Mouse (Mus musculus) limb, embryonic 15.5 days (tissue): ENCODE measurements around the gene Rplp0. TPM values are rescaled to one million over a fixed set of nuclear protein-coding genes. Genes with fewer than 3 reads are reported as not detected.
A peak's percentile ranks its signal among the peaks of the same experiment; 100 is the strongest.

Experiments used
- ATAC-seq: fragments of 200-750 bp; cut with Nextera tagmentation; 2 replicates; pipeline ENCODE4 v1.8.0; 2017; ENCODE audit warnings: low read depth, moderate TSS enrichment; ENCODE audit not compliant: insufficient number of reproducible peaks, low FRiP score, low TSS enrichment
- H3K27ac ChIP-seq: fragments of 300-500 bp; sonication (generic); 2 replicates; pipeline ENCODE4 v1.5.1; 2015; ENCODE audit warnings: moderate library complexity, mild to moderate bottlenecking, inconsistent platforms
- H3K27me3 ChIP-seq: fragments of 300-500 bp; sonication (generic); 2 replicates; pipeline ENCODE4 v1.6.1; 2015; ENCODE audit warnings: inconsistent platforms
- H3K36me3 ChIP-seq: fragments of 300-500 bp; sonication (generic); 2 replicates; pipeline ENCODE4 v1.6.1; 2015; ENCODE audit warnings: inconsistent platforms
- H3K4me1 ChIP-seq: fragments of 300-500 bp; sonication (generic); 2 replicates; pipeline ENCODE4 v1.6.1; 2015; ENCODE audit warnings: inconsistent platforms
- H3K4me2 ChIP-seq: fragments of 300-500 bp; sonication (generic); 2 replicates; pipeline ENCODE4 v1.6.1; 2015; ENCODE audit warnings: mild to moderate bottlenecking, inconsistent platforms
- H3K4me3 ChIP-seq: fragments of 300-500 bp; sonication (generic); 2 replicates; pipeline ENCODE4 v1.5.1; 2015; ENCODE audit warnings: mild to moderate bottlenecking, inconsistent platforms
- H3K9ac ChIP-seq: fragments of 300-500 bp; sonication (generic); 2 replicates; pipeline ENCODE4 v1.6.1; 2015; ENCODE audit warnings: inconsistent platforms
- H3K9me3 ChIP-seq: fragments of 300-500 bp; sonication (generic); 2 replicates; pipeline ENCODE4 v1.6.1; 2016; ENCODE audit warnings: inconsistent platforms
- WGBS: fragments of 180-500 bp; shearing (Covaris S2); methylation state at CpG from one replicate; pipeline ENCODE4 v1.1.7; 2015; 5-methylcytosine and 5-hydroxymethylcytosine counted together
- polyA plus RNA-seq: library from polyadenylated mRNA; unstranded; fragments of >200 nt; fragmentation: Nextera tagmentation; extraction: Ambion mirVana; gene quantifications from 2 replicates; pipeline ENCODE4 v1.2.1, GENCODE M21; 2015

Rplp0 gene
- polyA plus RNA-seq, 1 experiment from 2014 or later, result 1,752 TPM

DNA sequence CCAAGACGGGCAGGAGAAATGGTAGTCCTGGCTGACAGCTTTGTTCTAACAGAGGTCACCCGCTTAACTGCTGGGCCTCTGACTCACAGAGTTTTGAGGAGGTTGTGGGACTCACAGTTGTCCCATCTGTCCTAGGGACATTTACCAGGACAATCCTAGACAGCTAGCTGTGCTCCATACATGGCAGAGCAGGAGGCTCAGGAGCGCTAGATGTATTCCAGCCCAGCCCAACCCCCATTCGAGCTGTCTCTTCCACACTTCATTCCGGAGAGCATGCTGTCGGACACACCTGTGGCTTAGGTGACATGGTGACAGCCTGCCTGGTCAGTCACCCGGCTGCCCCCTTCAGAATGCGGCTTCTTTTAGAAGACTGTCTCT is 29.9 kb upstream of the Rplp0 start:
- peaks cover 6% of the 10 kb centered on the region; the same call in 1 of the 2 replicates for H3K36me3 ChIP-seq
- no peak overlapping the region for H3K9ac ChIP-seq
- H3K4me3 ChIP-seq, result no peak overlapping the region
- H3K27me3 ChIP-seq, result no peaks in the 10 kb centered on the region
- H3K4me2 ChIP-seq, result no peak overlapping the region
- ATAC-seq, result no peak
- no peaks in the 10 kb centered on the region for H3K9me3 ChIP-seq
- H3K4me1 ChIP-seq, result peaks cover 91% of the 10 kb centered on the region
- H3K27ac ChIP-seq, result peak overlapping the region; percentile 87
- WGBS, result 56% methylated on average over 8 of the region's 8 CpGs

DNA sequence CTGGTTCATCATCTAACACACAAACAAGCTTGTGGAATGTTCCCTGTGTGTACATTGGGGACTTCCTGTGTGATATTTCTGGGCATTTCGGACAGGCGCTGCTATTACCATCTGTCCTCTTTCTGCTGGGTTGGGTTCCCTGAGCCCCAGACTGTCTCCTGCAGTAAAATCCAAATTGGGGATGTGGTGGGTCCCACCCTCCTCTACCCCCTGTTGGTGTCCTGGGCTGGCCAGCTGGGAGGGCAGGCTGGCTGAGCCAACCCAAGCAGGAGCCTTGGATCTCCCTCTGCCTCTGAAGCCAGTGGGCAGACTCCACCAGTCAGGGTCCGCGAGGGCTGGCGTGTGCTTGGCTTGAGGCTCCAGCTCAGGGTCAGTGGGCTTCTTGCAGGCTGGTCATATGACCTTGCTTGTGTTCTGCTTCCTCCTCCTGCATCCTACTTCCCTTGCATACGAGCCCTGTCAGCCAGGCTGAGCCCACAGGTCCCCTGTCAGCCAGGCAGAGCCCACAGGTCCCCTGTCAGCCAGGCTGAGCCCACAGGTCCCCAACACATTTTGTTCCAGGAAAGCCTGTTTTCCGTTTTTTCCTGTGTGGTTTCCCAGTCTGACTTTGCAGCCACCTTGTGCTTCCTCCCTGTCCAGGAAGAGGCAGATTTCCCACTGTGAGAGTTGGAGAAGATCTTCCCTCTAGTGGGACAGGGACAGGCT is 29.4 kb upstream of the Rplp0 start:
- Histone ChIP-seq H3K27ac (peak overlapping the region; percentile 87), H3K4me1 (peaks cover 91% of the 10 kb centered on the region), H3K36me3 (peaks cover 6% of the 10 kb centered on the region; the same call in 1 of the 2 replicates), H3K27me3 (no peaks in the 10 kb centered on the region), H3K9ac (no peak overlapping the region), H3K9me3 (no peaks in the 10 kb centered on the region), H3K4me2 (no peak overlapping the region), H3K4me3 (no peak overlapping the region)
- ATAC-seq, result no peak
- WGBS, result 57% methylated on average over 7 of the region's 7 CpGs

DNA sequence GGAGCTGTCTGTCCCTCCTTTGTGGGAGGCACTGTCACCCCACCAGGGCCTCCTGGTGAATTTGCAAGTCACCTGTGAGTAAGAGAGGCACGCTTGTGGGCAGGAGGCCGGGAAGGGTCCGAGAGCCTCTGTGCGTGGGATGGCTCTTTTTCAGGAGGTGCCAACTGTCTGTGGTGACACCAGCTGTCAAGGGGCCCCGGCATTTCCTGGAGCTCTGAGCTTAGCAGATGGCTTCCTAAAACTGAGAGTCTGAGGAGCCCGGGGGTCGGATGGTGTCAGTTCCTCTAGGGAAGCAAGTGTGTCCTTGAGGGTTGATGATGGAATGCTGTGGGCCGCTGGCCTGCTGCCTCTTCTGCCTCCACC is 28.8 kb upstream of the Rplp0 start:
- peak overlapping the region; percentile 87 for H3K27ac ChIP-seq
- no peak for ATAC-seq
- H3K9me3 ChIP-seq, result no peaks in the 10 kb centered on the region
- 51% methylated on average over 8 of the region's 8 CpGs for WGBS
- H3K36me3 ChIP-seq, result peaks cover 4% of the 10 kb centered on the region; the same call in 1 of the 2 replicates
- H3K4me2 ChIP-seq, result no peak overlapping the region
- H3K4me1 ChIP-seq, result peaks cover 91% of the 10 kb centered on the region
- H3K9ac ChIP-seq, result no peak overlapping the region
- H3K27me3 ChIP-seq, result no peaks in the 10 kb centered on the region
- no peak overlapping the region for H3K4me3 ChIP-seq

DNA sequence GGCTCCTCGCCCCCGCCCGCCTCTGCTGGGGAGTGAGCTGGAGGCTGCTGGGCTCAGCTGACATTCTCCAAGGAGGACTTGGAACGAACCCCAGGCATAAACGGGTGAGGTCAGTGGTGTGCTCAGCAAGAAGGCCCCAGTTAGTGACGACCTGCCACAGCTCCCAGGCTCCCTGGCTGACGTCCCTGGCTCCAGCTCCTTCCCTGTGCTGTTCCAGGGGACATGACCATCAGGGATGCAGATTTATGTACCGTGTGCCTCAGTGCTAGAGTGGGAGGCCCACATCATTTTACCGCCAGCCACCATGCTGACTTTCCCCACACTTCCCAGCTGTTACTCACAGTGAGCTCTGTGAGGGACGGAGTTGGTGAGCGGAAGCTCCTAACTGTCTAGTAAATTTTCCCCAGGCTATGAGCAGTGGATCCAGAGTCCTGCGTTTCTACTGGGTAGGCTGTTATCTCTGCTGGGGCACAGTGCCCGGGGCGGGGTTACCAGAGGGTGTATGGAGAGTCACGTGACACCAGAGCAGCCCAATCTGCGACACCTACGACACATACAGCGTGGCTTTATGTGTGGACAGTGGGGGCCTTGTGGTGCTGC is 27.5 kb upstream of the Rplp0 start:
- peak overlapping the region; percentile 87 for H3K27ac ChIP-seq
- H3K4me3 ChIP-seq, result no peak overlapping the region
- no peaks in the 10 kb centered on the region for H3K36me3 ChIP-seq
- peak; percentile 74 for ATAC-seq
- H3K27me3 ChIP-seq, result no peaks in the 10 kb centered on the region
- no peaks in the 10 kb centered on the region for H3K9me3 ChIP-seq
- peak overlapping the region; percentile 30 for H3K4me2 ChIP-seq
- WGBS, result 20% methylated on average over 18 of the region's 18 CpGs
- peaks cover 86% of the 10 kb centered on the region for H3K4me1 ChIP-seq
- no peak overlapping the region; the same call in 1 of the 2 replicates for H3K9ac ChIP-seq

DNA sequence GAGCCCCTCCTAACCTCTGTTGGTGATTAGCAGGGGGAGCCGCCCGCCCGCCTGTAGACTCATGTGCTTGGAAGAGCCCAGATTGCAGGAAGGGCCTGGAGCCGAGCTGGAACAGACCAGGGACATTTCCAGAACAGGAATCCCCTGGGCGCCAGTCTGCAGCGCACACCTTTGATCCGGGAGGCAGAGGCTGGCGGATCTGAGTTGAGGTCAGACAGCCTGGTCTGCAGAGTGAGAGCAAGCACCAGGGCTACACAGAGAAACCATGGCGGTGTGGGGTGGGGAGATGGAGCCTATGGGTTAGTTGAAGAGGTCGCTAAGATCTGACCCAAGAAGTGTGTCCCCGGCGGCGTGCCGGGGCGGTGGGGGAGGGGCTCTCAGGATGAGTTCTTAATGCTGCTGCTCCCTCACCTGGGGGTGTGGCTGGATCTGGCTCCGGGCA is 25.0 kb upstream of the Rplp0 start:
- 12% methylated on average over 16 of the region's 16 CpGs for WGBS
- H3K4me1 ChIP-seq, result peaks cover 88% of the 10 kb centered on the region
- H3K9ac ChIP-seq, result no peak overlapping the region
- no peak for ATAC-seq
- H3K27me3 ChIP-seq, result no peaks in the 10 kb centered on the region
- H3K4me3 ChIP-seq, result no peak overlapping the region
- peak overlapping the region; percentile 69; the same call in 1 of the 2 replicates for H3K27ac ChIP-seq
- H3K36me3 ChIP-seq, result no peaks in the 10 kb centered on the region
- no peaks in the 10 kb centered on the region for H3K9me3 ChIP-seq
- H3K4me2 ChIP-seq, result peak overlapping the region; percentile 7; the same call in 1 of the 2 replicates

DNA sequence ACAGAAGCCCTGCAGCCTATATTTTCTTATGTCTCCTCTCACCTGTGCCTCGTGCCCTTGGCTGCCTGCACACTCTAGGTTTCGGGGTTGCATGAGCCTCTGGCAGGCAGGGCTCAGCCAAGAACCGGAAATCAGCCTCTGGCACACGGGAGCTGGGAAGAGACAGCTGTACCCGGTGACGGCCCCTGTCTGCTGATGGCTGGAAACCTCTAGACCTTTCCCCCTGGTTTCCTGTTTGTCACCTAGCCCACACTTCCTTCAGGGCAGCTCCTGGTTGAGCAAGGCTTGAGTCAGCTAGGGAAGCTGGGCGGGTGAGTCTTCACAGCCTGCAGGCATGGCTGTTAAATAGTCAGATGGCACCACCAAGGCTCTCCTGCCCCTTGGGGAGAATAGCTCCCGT is 24.4 kb upstream of the Rplp0 start:
- no peak for ATAC-seq
- Histone ChIP-seq H3K4me2 (no peak overlapping the region), H3K27ac (peak overlapping the region; percentile 8), H3K36me3 (no peaks in the 10 kb centered on the region), H3K4me1 (peaks cover 84% of the 10 kb centered on the region), H3K4me3 (no peak overlapping the region), H3K9ac (0 out of 2 replicates have a peak overlapping the region, but pooled peaks have one; percentile 12), H3K9me3 (no peaks in the 10 kb centered on the region), H3K27me3 (no peaks in the 10 kb centered on the region)
- WGBS, result 22% methylated on average over 8 of the region's 8 CpGs

DNA sequence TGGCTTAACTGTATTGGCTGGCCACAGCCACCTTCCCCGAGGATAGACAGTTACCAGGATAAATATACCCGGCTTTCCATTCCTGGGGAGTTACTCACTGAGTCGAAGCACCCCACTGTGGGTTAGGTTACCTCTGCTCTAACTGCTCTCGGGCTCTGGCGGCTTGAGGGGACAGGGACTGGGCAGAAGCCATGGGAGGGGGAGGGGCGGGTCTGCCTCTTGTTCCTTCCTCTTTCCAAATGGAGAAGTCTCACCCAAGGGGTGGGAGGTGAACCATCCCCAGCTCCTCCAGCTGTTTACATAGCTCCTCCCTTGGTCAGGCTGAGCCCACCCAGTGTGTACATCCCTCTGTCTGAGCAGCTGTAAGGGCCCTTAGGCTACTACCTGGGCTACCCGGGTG is 23.6 kb upstream of the Rplp0 start:
- ATAC-seq, result no peak
- Histone ChIP-seq H3K4me3 (no peak overlapping the region), H3K36me3 (no peaks in the 10 kb centered on the region), H3K9me3 (no peaks in the 10 kb centered on the region), H3K27ac (0 out of 2 replicates have a peak overlapping the region, but pooled peaks have one; percentile 8), H3K27me3 (no peaks in the 10 kb centered on the region), H3K4me2 (no peak overlapping the region), H3K4me1 (peaks cover 76% of the 10 kb centered on the region), H3K9ac (no peak overlapping the region)
- 44% methylated on average over 7 of the region's 7 CpGs for WGBS

DNA sequence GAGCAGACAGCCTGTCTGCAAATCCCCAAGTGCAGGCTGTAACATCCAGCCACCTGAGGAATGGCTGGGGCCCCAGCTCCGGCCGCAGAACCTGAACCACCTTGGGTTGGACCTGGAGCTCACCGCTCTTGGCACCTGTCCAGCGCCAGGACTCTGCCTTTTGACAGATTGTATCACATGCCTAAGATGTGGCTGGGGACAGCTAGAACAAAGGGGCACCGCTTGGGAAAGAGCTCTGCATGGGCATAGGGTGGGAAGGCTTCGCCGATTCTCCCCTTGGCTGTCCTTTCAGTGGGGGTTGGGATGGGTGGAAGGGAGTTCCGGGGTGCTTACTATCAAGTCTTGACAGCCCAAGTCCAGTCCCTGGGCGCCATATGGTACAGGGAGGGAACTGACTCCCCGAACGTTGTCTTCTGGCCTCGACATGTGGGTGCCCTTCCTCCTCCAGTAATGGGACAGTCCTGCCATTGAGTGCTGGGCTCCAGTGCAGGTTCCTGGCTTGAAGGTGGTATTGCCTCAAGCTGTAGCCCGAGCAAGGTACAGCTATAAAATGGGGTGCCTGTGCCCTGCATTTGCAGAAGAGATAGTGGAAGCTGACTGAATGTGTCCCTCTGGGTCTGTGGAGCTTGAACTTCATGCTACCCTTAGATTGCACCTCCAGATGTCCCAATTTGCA is 21.1 kb upstream of the Rplp0 start:
- H3K9me3 ChIP-seq, result no peaks in the 10 kb centered on the region
- no peak for ATAC-seq
- no peak overlapping the region for H3K4me3 ChIP-seq
- no peak overlapping the region; the same call in 1 of the 2 replicates for H3K4me2 ChIP-seq
- H3K36me3 ChIP-seq, result no peaks in the 10 kb centered on the region
- 53% methylated on average over 13 of the region's 13 CpGs for WGBS
- H3K27ac ChIP-seq, result peak overlapping the region; percentile 73
- no peaks in the 10 kb centered on the region for H3K27me3 ChIP-seq
- no peak overlapping the region for H3K9ac ChIP-seq
- H3K4me1 ChIP-seq, result peaks cover 64% of the 10 kb centered on the region

DNA sequence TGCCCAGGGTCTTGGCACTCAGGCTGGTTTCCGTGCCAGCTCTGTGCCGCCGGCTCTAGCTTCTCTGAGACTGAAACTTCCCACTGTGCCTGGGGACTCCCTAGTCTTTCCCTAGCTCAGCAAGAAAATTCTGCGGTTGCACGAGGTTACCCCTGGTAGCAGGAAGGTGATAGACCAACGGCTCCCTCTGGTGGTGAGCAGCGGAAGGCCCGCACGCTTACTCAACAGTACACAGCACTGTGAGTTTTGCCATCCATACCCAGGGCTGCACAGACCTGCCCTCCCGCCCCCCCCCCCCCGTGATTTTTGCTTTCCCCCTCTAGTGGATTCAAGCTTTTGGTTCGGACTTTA is 20.6 kb upstream of the Rplp0 start:
- ATAC-seq, result peak; percentile 75
- Histone ChIP-seq H3K4me1 (peaks cover 64% of the 10 kb centered on the region), H3K9ac (no peak overlapping the region), H3K4me3 (no peak overlapping the region), H3K9me3 (no peaks in the 10 kb centered on the region), H3K27me3 (no peaks in the 10 kb centered on the region), H3K27ac (peak overlapping the region; percentile 73), H3K4me2 (no peak overlapping the region; the same call in 1 of the 2 replicates), H3K36me3 (no peaks in the 10 kb centered on the region)
- 3% methylated on average over 12 of the region's 12 CpGs for WGBS

DNA sequence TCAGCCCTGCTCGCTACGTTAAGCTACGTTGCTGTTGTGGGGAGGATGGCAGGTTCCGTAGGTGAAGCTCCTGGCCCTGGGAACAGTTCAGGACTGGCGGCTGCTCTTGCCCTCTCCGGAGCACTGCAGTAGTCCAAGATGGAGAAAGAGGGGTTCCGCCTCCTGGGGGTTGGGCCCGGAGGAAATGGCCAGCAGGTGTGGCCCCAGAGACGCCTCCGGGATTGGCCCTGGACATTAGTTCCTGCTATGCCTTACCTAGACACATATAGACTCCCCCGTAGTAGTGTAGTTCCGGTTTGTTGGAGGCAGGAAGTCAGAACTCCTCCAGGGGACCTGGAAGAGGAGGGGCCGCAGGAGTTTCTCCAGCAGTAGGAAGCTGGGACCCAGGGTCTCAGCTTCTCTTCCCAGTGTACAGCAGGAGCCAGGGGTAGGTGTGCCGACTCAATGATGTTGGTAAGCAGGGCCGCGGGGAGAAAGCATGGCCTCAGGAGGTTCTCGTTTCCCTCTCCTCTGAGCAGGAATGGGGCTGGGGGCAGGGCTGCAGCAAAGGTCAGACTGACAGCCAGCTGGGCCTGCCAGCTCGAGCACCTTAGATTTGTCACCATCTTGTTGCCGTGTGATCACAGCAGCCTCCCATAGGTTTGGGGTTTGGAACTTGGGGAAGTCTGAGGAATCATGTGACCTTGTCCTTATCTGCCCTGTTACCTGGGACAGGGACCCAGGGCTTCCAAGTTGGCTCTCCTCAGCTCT is 16.5 kb upstream of the Rplp0 start:
- WGBS, result 50% methylated on average over 19 of the region's 19 CpGs
- no peak for ATAC-seq

DNA sequence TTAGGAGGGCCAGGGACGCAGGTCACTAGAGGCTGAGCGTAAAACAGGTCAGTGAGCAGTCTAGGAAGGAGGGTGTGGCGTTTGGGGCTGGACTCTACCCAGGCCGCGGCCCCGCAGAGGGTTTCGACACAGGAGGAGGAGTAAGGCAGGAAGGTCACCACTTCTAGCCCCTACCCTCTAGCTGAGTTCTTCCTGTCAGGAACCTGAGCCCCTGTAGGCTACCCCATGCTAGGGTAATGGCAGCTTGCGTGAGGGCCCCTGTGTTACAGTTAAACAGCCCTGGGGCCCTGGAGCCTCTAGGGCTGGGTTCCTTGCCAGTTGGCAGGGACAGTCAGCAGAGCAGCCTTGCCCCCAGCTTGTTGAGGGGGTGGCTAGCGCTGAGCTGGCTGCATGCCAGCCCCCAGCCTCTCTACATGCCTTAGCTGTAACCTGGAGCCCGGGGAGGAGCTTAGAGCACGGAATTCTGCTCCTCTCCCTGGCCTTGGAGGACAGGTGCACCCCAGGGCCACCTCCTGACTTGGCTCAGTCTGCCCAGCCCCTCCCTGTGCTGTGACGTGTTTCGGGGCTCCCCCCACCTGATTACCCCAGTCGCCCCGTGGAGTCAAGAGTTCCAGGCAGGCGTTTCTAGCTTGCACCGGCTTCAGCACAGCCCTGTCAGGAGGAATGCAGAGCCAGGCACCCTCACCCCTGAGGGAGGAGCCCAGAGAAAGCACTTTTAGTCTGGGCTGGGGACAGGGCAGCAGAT is 15.6 kb upstream of the Rplp0 start:
- H3K27me3 ChIP-seq, result no peaks in the 10 kb centered on the region
- peak overlapping the region; percentile 79 for H3K27ac ChIP-seq
- no peak overlapping the region for H3K9ac ChIP-seq
- ATAC-seq, result peak; percentile 69
- no peak overlapping the region for H3K4me3 ChIP-seq
- peaks cover 59% of the 10 kb centered on the region for H3K4me1 ChIP-seq
- H3K9me3 ChIP-seq, result no peaks in the 10 kb centered on the region
- H3K36me3 ChIP-seq, result peaks cover 43% of the 10 kb centered on the region
- 26% methylated on average over 17 of the region's 17 CpGs for WGBS
- H3K4me2 ChIP-seq, result peak overlapping the region; percentile 32

More for the DNA sequence above, 16.5 kb upstream of the Rplp0 start:
- H3K4me3 ChIP-seq, result no peak overlapping the region
- no peaks in the 10 kb centered on the region for H3K27me3 ChIP-seq
- peaks cover 68% of the 10 kb centered on the region for H3K4me1 ChIP-seq
- peak overlapping the region; percentile 32; the same call in 1 of the 2 replicates for H3K4me2 ChIP-seq
- peak overlapping the region; percentile 79 for H3K27ac ChIP-seq
- peaks cover 34% of the 10 kb centered on the region for H3K36me3 ChIP-seq
- H3K9me3 ChIP-seq, result no peaks in the 10 kb centered on the region
- H3K9ac ChIP-seq, result peak overlapping the region; percentile 5; the same call in 1 of the 2 replicates
